Mouse (Mus musculus) small intestine, adult 2 months (tissue): ENCODE measurements around the gene Zfp780b.

Source experiments
- CTCF ChIP-seq: fragments of 200-500 bp; IDR thresholded peaks from 2 replicates; pipeline ENCODE4 v1.5.1; 2012; ENCODE audit warnings: low read depth, mild to moderate bottlenecking, control low read depth, inconsistent platforms, low read length, moderate library complexity, mixed read lengths; ENCODE audit not compliant: insufficient replicate concordance, insufficient read length; ENCODE audit errors: extremely low read depth
- POLR2A ChIP-seq: fragments of 200-500 bp; IDR thresholded peaks from 2 replicates; pipeline ENCODE4 v1.6.1; 2012; ENCODE audit warnings: low read depth, mild to moderate bottlenecking, control low read depth, inconsistent platforms, low read length, moderate library complexity

GRCm38 (mm10) chr7:28014445-28014810 lies 35.5 kb upstream of the Zfp780b start:
- no peak for TF ChIP-seq CTCF
- no peak for TF ChIP-seq POLR2A
